Mouse (Mus musculus) midbrain, embryonic 12.5 days (tissue): ENCODE data around the gene Hirip3. TPM values are rescaled to one million over a fixed set of nuclear protein-coding genes. Genes with fewer than 3 reads are reported as not detected.
A peak's percentile ranks its signal among the peaks of the same experiment; 100 is the strongest.

Experiments used
- ATAC-seq: fragments of 200-750 bp; cut with Nextera tagmentation; 2 replicates; pipeline ENCODE4 v1.8.0; 2017; ENCODE audit warnings: low read depth, moderate TSS enrichment, moderate library complexity; ENCODE audit not compliant: low FRiP score
- H3K27ac ChIP-seq: fragments of 300-500 bp; sonication (generic); replicated peaks from 2 replicates; pipeline ENCODE4 v1.5.1; 2016; ENCODE audit warnings: mild to moderate bottlenecking
- H3K27me3 ChIP-seq: fragments of 300-500 bp; sonication (generic); 2 replicates; pipeline ENCODE4 v1.6.1; 2016; ENCODE audit warnings: mild to moderate bottlenecking
- H3K36me3 ChIP-seq: fragments of 300-500 bp; sonication (generic); 2 replicates; pipeline ENCODE4 v1.6.1; 2016
- H3K4me1 ChIP-seq: fragments of 300-500 bp; sonication (generic); 2 replicates; pipeline ENCODE4 v1.6.1; 2016
- H3K4me2 ChIP-seq: fragments of 300-500 bp; sonication (generic); replicated peaks from 2 replicates; pipeline ENCODE4 v1.6.1; 2016; ENCODE audit warnings: mild to moderate bottlenecking, moderate library complexity
- H3K4me3 ChIP-seq: fragments of 300-500 bp; sonication (generic); 2 replicates; pipeline ENCODE4 v1.5.1; 2016; ENCODE audit warnings: mild to moderate bottlenecking
- H3K9ac ChIP-seq: fragments of 300-500 bp; sonication (generic); replicated peaks from 2 replicates; pipeline ENCODE4 v1.6.1; 2016; ENCODE audit warnings: mild to moderate bottlenecking, moderate library complexity
- H3K9me3 ChIP-seq: fragments of 300-500 bp; sonication (generic); 2 replicates; pipeline ENCODE4 v1.6.1; 2016; ENCODE audit warnings: mild to moderate bottlenecking
- WGBS: fragments of 180-500 bp; shearing (Covaris S2); methylation state at CpG from one replicate; pipeline ENCODE4 v1.1.7; 2016; 5-methylcytosine and 5-hydroxymethylcytosine counted together
- polyA plus RNA-seq: library from polyadenylated mRNA; unstranded; fragments of >200 nt; fragmentation: Nextera tagmentation; extraction: Ambion mirVana; gene quantifications from 2 replicates; pipeline ENCODE4 v1.2.1, GENCODE M21; 2016

The Hirip3 gene
- polyA plus RNA-seq, 1 experiment from 2014 or later = 43.1 TPM

DNA sequence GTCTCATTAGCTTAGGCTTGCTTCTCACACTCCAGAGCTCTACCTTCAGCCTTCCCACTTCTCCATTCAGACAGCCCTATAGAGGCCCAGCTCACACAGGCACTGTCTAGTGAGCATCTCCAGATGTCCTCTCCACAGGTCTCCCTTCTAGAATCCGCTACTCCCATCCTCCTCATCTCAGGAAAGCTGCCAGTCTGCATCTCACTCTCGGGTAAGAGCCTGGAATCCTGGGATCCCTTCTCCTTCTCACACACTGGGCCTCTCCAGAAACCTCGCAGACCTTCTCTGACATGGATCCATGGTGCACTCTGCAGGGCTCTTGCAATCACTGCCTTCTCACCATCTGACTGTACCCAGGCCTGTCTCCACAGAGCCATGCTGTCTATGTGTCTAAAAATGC lies 6.1 kb upstream of the Hirip3 start:
- Histone ChIP-seq H3K4me2 (no peak overlapping the region), H3K36me3 (peaks cover 78% of the 10 kb centered on the region), H3K27me3 (0 out of 2 replicates have a peak, but pooled peaks cover 4% of the 10 kb centered on the region), H3K9ac (no peak overlapping the region), H3K9me3 (no peaks in the 10 kb centered on the region), H3K4me1 (peaks cover 8% of the 10 kb centered on the region), H3K4me3 (no peak overlapping the region), H3K27ac (no peak overlapping the region)
- 88% methylated on average over 3 of the region's 3 CpGs for WGBS
- no peak for ATAC-seq

GRCm38 (mm10) chr7:126856741-126857420 lies 4.9 kb upstream of the Hirip3 start:
- H3K4me1 ChIP-seq = peaks cover 16% of the 10 kb centered on the region
- no peak overlapping the region for H3K4me2 ChIP-seq
- 76% methylated on average over 9 of the region's 9 CpGs for WGBS
- no peak for ATAC-seq
- peaks cover 73% of the 10 kb centered on the region for H3K36me3 ChIP-seq
- no peaks in the 10 kb centered on the region for H3K9me3 ChIP-seq
- no peak overlapping the region; the same call in 1 of the 2 replicates for H3K9ac ChIP-seq
- H3K4me3 ChIP-seq = no peak overlapping the region
- no peak overlapping the region for H3K27ac ChIP-seq
- no peaks in the 10 kb centered on the region for H3K27me3 ChIP-seq

DNA sequence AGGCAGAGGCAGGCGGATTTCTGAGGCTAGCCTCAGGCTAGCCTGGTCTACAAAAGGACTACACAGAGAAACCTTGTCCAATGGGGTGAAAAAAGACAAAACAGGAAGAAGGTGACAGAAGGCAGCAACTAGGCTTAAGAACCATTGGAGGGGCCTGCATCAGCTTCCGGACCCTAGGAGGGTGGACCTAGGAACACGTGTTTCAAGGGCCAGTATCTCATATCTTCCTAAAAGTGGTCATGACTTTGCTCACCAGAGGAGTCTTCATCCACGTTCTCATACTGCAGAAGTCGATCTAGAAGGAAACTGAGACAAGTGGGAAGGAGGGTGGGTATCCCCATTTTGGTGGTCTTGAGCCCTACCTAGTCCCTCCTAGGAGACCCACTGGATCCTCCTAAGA lies 785 bp upstream of the Hirip3 start:
- Histone ChIP-seq H3K4me3 (peak overlapping the region; percentile 59), H3K4me2 (peak overlapping the region; percentile 81), H3K9me3 (no peaks in the 10 kb centered on the region), H3K4me1 (peaks cover 40% of the 10 kb centered on the region), H3K27me3 (no peaks in the 10 kb centered on the region), H3K9ac (peak overlapping the region; percentile 69), H3K36me3 (peaks cover 60% of the 10 kb centered on the region), H3K27ac (no peak overlapping the region)
- no peak for ATAC-seq
- WGBS = 74% methylated on average over 5 of the region's 5 CpGs

- H3K9ac ChIP-seq = peak within 1 kb of the TSS; percentile 69
- H3K27ac ChIP-seq = peak within 1 kb of the TSS; percentile 84
- ATAC-seq = peak; percentile 57
- H3K4me2 ChIP-seq = peak within 1 kb of the TSS; percentile 81
- under 1% methylated on average over 41 of the region's 41 CpGs for WGBS
- peak within 1 kb of the TSS; percentile 59 for H3K4me3 ChIP-seq
- no peaks in the 10 kb centered on the region for H3K9me3 ChIP-seq
- peaks cover 37% of the 10 kb centered on the region for H3K4me1 ChIP-seq
- no peaks in the 10 kb centered on the region for H3K27me3 ChIP-seq
- H3K36me3 ChIP-seq = peaks cover 60% of the 10 kb centered on the region
Observed at GRCm38 (mm10) chr7:126862147-126862784, 494 bp downstream of the Hirip3 start, which contains the start of gene Ino80e. TSS of gene Ino80e (minus strand) at chr7:126862377.

DNA sequence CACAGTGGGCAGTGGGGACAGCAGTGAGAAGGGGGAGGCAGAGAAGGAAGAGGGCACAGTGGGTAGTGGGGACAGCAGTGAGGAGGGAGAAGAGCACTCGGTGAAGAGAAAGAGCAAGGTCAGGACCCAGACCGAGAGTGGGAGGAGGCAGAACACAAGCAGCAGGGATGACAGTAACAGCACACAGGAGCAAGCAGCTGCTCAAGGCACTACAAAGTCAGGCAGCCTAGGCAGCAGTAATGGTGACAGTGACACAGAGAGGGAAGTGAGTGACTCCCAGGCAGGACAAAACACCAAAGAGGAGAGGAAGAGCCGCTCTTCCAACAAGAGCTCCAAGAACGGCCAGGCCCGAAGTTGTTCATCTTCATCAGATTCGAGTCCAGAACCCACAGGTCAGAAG lies 2.0 kb downstream of the Hirip3 start:
- Histone ChIP-seq H3K9me3 (no peaks in the 10 kb centered on the region), H3K36me3 (peaks cover 61% of the 10 kb centered on the region), H3K9ac (peak overlapping the region; percentile 65), H3K27ac (peak overlapping the region; percentile 63), H3K27me3 (no peaks in the 10 kb centered on the region), H3K4me1 (peaks cover 32% of the 10 kb centered on the region), H3K4me3 (peak overlapping the region; percentile 59), H3K4me2 (peak overlapping the region; percentile 81)
- 64% methylated on average over 6 of the region's 6 CpGs for WGBS
- no peak for ATAC-seq

DNA sequence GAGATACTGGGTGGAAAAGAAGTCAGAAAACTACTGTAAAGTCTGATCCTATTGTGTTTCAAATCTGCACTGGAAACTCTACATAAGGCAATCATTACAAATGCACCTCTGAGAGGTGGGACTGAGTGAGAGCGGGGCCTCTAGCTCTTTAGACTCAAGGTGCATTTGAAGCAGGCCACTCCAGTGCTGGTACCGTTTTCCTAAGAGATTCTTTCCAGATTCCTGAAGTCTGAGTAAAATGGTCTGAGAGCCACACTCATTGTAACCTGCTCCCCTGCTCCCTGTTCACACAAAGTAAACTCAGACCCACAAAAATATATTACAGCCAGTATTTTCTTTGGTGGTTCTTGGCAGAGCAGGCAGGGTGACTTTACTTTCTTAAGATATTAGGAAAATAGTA lies 5.8 kb downstream of the Hirip3 start:
- H3K4me1 ChIP-seq = peaks cover 22% of the 10 kb centered on the region
- WGBS = 95% methylated on average over 2 of the region's 2 CpGs
- peaks cover 91% of the 10 kb centered on the region for H3K36me3 ChIP-seq
- H3K9me3 ChIP-seq = no peaks in the 10 kb centered on the region
- H3K4me2 ChIP-seq = no peak overlapping the region
- ATAC-seq = no peak
- no peaks in the 10 kb centered on the region for H3K27me3 ChIP-seq
- H3K27ac ChIP-seq = no peak overlapping the region
- no peak overlapping the region for H3K9ac ChIP-seq
- no peak overlapping the region for H3K4me3 ChIP-seq

DNA sequence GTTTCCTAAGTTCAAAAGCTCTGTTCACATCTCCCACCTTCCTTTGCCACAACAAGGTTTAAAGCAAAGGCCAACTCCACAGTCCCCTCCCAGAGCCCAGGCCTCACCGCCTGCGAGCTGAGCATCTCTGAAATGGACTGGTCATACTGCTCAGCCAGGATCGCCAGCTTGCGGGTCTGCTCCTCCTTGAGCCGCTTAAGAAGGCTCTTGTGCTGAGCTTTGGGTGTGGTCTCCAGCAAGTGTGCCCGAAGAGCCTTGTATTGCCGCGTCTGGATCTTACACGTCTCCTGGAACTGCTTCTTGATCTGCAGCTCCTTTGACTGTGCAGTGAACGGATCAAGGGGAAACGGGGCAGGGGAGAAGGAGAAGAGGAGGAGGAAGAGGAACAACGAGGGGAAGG lies 6.2 kb downstream of the Hirip3 start:
- Histone ChIP-seq H3K4me1 (peaks cover 17% of the 10 kb centered on the region), H3K36me3 (peaks cover 96% of the 10 kb centered on the region), H3K9ac (no peak overlapping the region), H3K4me3 (no peak overlapping the region), H3K4me2 (no peak overlapping the region), H3K27ac (no peak overlapping the region), H3K9me3 (no peaks in the 10 kb centered on the region), H3K27me3 (no peaks in the 10 kb centered on the region)
- WGBS = 85% methylated on average over 12 of the region's 12 CpGs
- no peak for ATAC-seq

DNA sequence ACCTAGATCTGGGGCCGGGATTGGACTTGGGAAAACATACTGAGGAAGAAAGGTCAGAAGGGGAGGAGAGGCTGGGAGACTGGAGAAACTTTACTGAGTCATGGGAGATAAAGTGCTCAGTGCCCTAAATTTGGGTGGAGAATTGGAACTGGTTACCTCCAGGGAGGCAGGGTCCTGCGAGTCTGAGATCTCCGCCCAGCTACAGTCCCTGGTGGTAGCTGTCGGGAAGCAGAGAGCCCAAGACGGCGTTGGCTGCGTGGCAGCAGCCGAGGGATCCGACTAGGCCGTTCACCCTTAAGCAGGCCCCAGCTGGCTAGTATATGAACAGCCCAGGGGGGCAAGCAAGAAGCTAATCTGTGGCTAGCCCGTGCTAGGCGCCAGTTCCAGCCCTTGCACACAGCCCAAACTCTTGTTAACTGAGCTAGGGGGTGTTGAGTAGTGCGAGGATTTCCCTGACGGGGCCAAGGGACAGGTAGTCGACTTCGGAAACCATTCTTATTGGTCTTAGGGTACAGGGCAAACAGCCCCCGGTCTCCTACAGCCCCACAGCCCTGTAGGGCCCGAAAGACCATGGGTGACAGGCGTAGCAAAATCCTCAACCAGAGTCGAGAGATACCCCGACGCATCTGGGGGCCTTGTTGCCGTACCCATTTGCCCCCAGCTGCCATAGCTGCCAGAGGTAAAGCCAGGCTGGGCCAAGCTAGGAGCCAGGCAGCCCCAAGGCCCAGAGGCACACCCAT lies 8.2 kb downstream of the Hirip3 start:
- no peaks in the 10 kb centered on the region for H3K27me3 ChIP-seq
- H3K4me1 ChIP-seq = no peaks in the 10 kb centered on the region
- no peak overlapping the region; the same call in 1 of the 2 replicates for H3K9ac ChIP-seq
- 91% methylated on average over 23 of the region's 23 CpGs for WGBS
- H3K9me3 ChIP-seq = no peaks in the 10 kb centered on the region
- no peak for ATAC-seq
- no peak overlapping the region for H3K27ac ChIP-seq
- no peak overlapping the region for H3K4me2 ChIP-seq
- peaks cover 100% of the 10 kb centered on the region for H3K36me3 ChIP-seq
- H3K4me3 ChIP-seq = no peak overlapping the region

GRCm38 (mm10) chr7:126870520-126870891 lies 8.7 kb downstream of the Hirip3 start:
- Histone ChIP-seq H3K4me2 (no peak overlapping the region), H3K27ac (no peak overlapping the region), H3K4me3 (no peak overlapping the region), H3K27me3 (no peaks in the 10 kb centered on the region), H3K9me3 (no peaks in the 10 kb centered on the region), H3K4me1 (no peaks in the 10 kb centered on the region), H3K36me3 (peaks cover 100% of the 10 kb centered on the region), H3K9ac (no peak overlapping the region)
- WGBS = 100% methylated on average over 2 of the region's 2 CpGs
- no peak for ATAC-seq

- ATAC-seq = no peak
- Histone ChIP-seq H3K27me3 (no peaks in the 10 kb centered on the region), H3K4me2 (no peak overlapping the region), H3K9ac (no peak overlapping the region), H3K4me3 (no peak overlapping the region), H3K9me3 (no peaks in the 10 kb centered on the region), H3K4me1 (peaks cover 19% of the 10 kb centered on the region), H3K27ac (no peak overlapping the region), H3K36me3 (peaks cover 83% of the 10 kb centered on the region)
- WGBS = 100% methylated on average over 1 of the region's 1 CpGs
Observed at GRCm38 (mm10) chr7:126877239-126877638, 15.5 kb downstream of the Hirip3 start.

- ATAC-seq = no peak
- Histone ChIP-seq H3K4me1 (peaks cover 34% of the 10 kb centered on the region), H3K4me2 (peak overlapping the region; percentile 100), H3K27ac (no peak overlapping the region), H3K4me3 (no peak overlapping the region; the same call in 1 of the 2 replicates), H3K9ac (0 out of 2 replicates have a peak overlapping the region, but pooled peaks have one; percentile 93), H3K27me3 (no peaks in the 10 kb centered on the region), H3K9me3 (no peaks in the 10 kb centered on the region), H3K36me3 (peaks cover 45% of the 10 kb centered on the region)
- 85% methylated on average over 6 of the region's 6 CpGs for WGBS
Observed at GRCm38 (mm10) chr7:126881040-126881439, 19.3 kb downstream of the Hirip3 start.

GRCm38 (mm10) chr7:126883731-126884181 lies 22.0 kb downstream of the Hirip3 start:
- Histone ChIP-seq H3K27ac (peak overlapping the region; percentile 94), H3K4me3 (peak overlapping the region; percentile 82)
- ATAC-seq = peak; percentile 9; the same call in 1 of the 2 replicates

More at GRCm38 (mm10) chr7:126883731-126884181, 22.0 kb downstream of the Hirip3 start:
- peaks cover 34% of the 10 kb centered on the region for H3K4me1 ChIP-seq
- H3K4me2 ChIP-seq = peak overlapping the region; percentile 100
- peaks cover 18% of the 10 kb centered on the region for H3K36me3 ChIP-seq
- H3K9me3 ChIP-seq = no peaks in the 10 kb centered on the region
- no peaks in the 10 kb centered on the region for H3K27me3 ChIP-seq
- 3% methylated on average over 15 of the region's 15 CpGs for WGBS
- peak overlapping the region; percentile 93 for H3K9ac ChIP-seq
